In the genomic region with DNA sequence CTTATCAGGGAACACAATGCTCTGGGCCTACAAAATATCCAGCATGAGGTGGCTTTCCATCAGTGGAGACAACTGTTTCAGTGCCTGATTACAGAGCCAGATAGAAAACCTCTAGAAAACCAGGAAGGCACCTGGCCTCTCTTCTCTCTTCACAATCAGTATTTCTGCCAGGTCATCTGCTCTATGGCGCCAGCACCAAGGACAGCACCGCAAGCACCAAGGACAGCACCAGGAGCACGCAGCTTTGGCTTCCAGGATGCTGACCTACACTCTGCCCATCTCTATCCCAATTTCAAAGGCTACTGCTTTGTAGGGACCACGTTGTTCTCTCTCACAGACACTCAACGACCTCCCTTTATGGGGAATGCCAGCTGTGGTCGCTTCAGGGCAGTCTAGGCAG, we compare ENCODE assay signal across 8 mouse cellular contexts. TPM values are rescaled to one million over a fixed set of nuclear protein-coding genes. Genes with fewer than 3 reads are reported as not detected.
DNase-seq lines count a peak whose midpoint lies in the region; ATAC-seq and TF ChIP-seq lines count a peak whose summit lies in the region.

No protein-coding gene starts in this region.

- no peak overlapping the region for H3K9ac ChIP-seq in hindbrain, embryonic 12.5 days

- peak; percentile 48 to 78 for DNase-seq in spleen, postnatal 4 days (ENCODE audit: low spot score in 2 of 2)
- DNase-seq in spleen, postnatal 36 days (ENCODE audit: low spot score in 2 of 2) = no peak
- DNase-seq in adrenal gland, postnatal 25 days = peak; percentile 70
- peak; percentile 71 to 79 for DNase-seq in heart, postnatal 14 days
- no peak for DNase-seq in cerebellum, adult 8-10 months
- no peak for DNase-seq in layer of hippocampus, adult 8-10 months (ENCODE audit: low spot score in 2 of 2)

- no peak overlapping the region for H3ac ChIP-seq in myocyte (ENCODE audit: control insufficient read depth, insufficient read length)

- no peak overlapping the region for H3K4me2 ChIP-seq in myocyte (ENCODE audit: low read depth)
- no peak overlapping the region for H3K4me2 ChIP-seq in hindbrain, embryonic 12.5 days (replicated peaks)

- H3K4me3 ChIP-seq in myocyte = no peak overlapping the region
- H3K4me3 ChIP-seq in hindbrain, embryonic 12.5 days = no peak overlapping the region

- ATAC-seq in hindbrain, embryonic 12.5 days (ENCODE audit: low FRiP score) = no peak

- H3K36me3 ChIP-seq in myocyte (ENCODE audit: control insufficient read depth, insufficient read depth) = no peaks in the 10 kb centered on the region
- no peaks in the 10 kb centered on the region for H3K36me3 ChIP-seq in hindbrain, embryonic 12.5 days

- intact Hi-C loops in heart, postnatal 14 days (cut with DNase I) = no loop called here

- H3K27me3 ChIP-seq in myocyte (ENCODE audit: control insufficient read depth, insufficient read depth, insufficient read length) = peaks cover 4% of the 10 kb centered on the region
- H3K27me3 ChIP-seq in hindbrain, embryonic 12.5 days = no peaks in the 10 kb centered on the region

- H3K27ac ChIP-seq in hindbrain, embryonic 12.5 days = no peak overlapping the region

- no peaks in the 10 kb centered on the region for H3K79me2 ChIP-seq in myocyte (ENCODE audit: control insufficient read depth, insufficient read depth)

- WGBS in hindbrain, embryonic 12.5 days = 10% methylated on average over 6 of the region's 6 CpGs

- TF ChIP-seq POLR2A in myocyte (IDR thresholded peaks at IDR 0.05; ENCODE audit: insufficient read length, low read depth) = no peak

- H3K4me1 ChIP-seq in hindbrain, embryonic 12.5 days = 0 out of 2 replicates have a peak, but pooled peaks cover 2% of the 10 kb centered on the region

- H3K9me3 ChIP-seq in hindbrain, embryonic 12.5 days (replicated peaks) = no peaks in the 10 kb centered on the region

TF ChIP-seq in myocyte, 11 proteins besides CTCF, POLR2A, EP300 and RAD21:
- peak; percentile 44; the same call in 1 of the 2 replicates for TF ChIP-seq CEBPB (IDR thresholded peaks at IDR 0.05; ENCODE audit: insufficient read depth, poor library complexity, severe bottlenecking)
- no peak for TF ChIP-seq POLR2AphosphoS2 (IDR thresholded peaks at IDR 0.05; ENCODE audit: insufficient read length, low read depth)
- TF ChIP-seq MAX (IDR thresholded peaks at IDR 0.05; ENCODE audit: low read depth) = peak; percentile 96
- TF ChIP-seq E2F4 (IDR thresholded peaks at IDR 0.05; ENCODE audit: insufficient read depth) = peak; percentile 40
- TF ChIP-seq TCF3 (IDR thresholded peaks at IDR 0.05; ENCODE audit: insufficient read length, low read depth) = peak; percentile 88
- no peak for TF ChIP-seq SRF (IDR thresholded peaks at IDR 0.05; ENCODE audit: control insufficient read depth, insufficient read length, low read depth)
- TF ChIP-seq MYOG (IDR thresholded peaks at IDR 0.05; ENCODE audit: control insufficient read depth in 1 of 3, insufficient read depth in 1 of 3, insufficient read length in 2 of 3, low read depth in 2 of 3) = peak in 1 of 3 experiments; percentile 46
- TF ChIP-seq MYOD1 (IDR thresholded peaks at IDR 0.05; ENCODE audit: control insufficient read depth in 1 of 3, insufficient read length in 2 of 3, low read depth in 2 of 3) = peak in 1 of 3 experiments; percentile 56
- TF ChIP-seq TCF12 (IDR thresholded peaks at IDR 0.05; ENCODE audit: insufficient read depth, poor library complexity, severe bottlenecking) = no peak
- TF ChIP-seq USF1 (IDR thresholded peaks at IDR 0.05; ENCODE audit: low read depth) = no peak
- peak; percentile 100 for TF ChIP-seq REST (IDR thresholded peaks at IDR 0.05; ENCODE audit: insufficient read depth, insufficient read length)

RNA-seq across cellular contexts. Expression of gene Slc2a8, which starts 36.1 kb away (rescaled TPM):
- 15.0 and 24.4 TPM in 2 replicates for total RNA-seq in adrenal gland, postnatal 25 days (2021)
- 10 to 100 TPM; 12.9 to 16.3 TPM for total RNA-seq in heart, postnatal 14 days (2021)
- polyA plus RNA-seq in myocyte (2012; fragmentation: generic; extraction: Trizol) = 13.5 TPM
- total RNA-seq in layer of hippocampus, adult 8-10 months (2022) = 10 to 100 TPM; 19.7 to 23.1 (median 21.8) TPM
- polyA plus RNA-seq in hindbrain, embryonic 12.5 days (2016; fragmentation: Nextera tagmentation; extraction: Ambion mirVana) = 22.4 and 23.9 TPM in 2 replicates

RNA-seq across cellular contexts. Expression of gene Lrsam1, which starts 56.6 kb away (rescaled TPM):
- total RNA-seq in adrenal gland, postnatal 25 days (2021) = 17.4 and 28.7 TPM in 2 replicates
- total RNA-seq in heart, postnatal 14 days (2021) = 10 to 100 TPM; 12.0 to 13.4 TPM
- polyA plus RNA-seq in myocyte (2012; fragmentation: generic; extraction: Trizol) = 11.5 TPM
- 10 to 100 TPM; 35.1 to 39.9 (median 38.6) TPM for total RNA-seq in layer of hippocampus, adult 8-10 months (2022)
- 19.0 and 22.0 TPM in 2 replicates for polyA plus RNA-seq in hindbrain, embryonic 12.5 days (2016; fragmentation: Nextera tagmentation; extraction: Ambion mirVana)

RNA-seq across cellular contexts. Expression of gene Rpl12, which starts 56.7 kb away (rescaled TPM):
- 133 and 250 TPM in 2 replicates for total RNA-seq in adrenal gland, postnatal 25 days (2021)
- total RNA-seq in heart, postnatal 14 days (2021) = 10 to 100 TPM; 66.3 to 75.0 TPM
- 2,628 TPM for polyA plus RNA-seq in myocyte (2012; fragmentation: generic; extraction: Trizol)
- total RNA-seq in layer of hippocampus, adult 8-10 months (2022) = 100 to 1,000 TPM; 120 to 150 (median 129) TPM
- polyA plus RNA-seq in hindbrain, embryonic 12.5 days (2016; fragmentation: Nextera tagmentation; extraction: Ambion mirVana) = 101 and 114 TPM in 2 replicates

Comparison
In these comparisons a context has a peak if more than half of its experiments do, and no peak if none do; other contexts are left out.
1. DNase-seq: peak in spleen, postnatal 4 days (2 of 2), adrenal gland, postnatal 25 days (single experiment) and heart, postnatal 14 days (2 of 2); none in spleen, postnatal 36 days (0 of 2), cerebellum, adult 8-10 months (single experiment) and layer of hippocampus, adult 8-10 months (0 of 2).